Comparison of ENCODE assay signal across 13 mouse cellular contexts in the genomic region with DNA sequence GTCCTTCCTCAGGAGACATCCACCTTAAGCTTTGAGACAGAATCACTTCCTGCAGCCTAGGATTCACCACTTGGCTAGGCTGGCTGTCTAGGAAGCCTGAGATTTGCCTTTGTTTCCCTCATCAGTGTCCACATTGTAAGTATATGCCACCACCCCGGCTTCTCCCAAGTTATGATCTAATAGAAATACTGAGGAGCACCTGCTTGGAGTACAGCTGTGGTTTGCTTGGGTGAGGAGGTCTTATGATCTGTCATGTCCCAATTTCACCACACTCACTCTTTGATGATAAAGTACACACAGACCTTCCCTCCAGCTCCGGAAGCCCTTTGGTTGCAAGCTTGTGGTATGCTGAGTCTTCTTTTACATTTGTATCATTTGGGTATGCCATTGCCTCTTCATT.
A peak's percentile ranks its signal among the peaks of the same experiment; 100 is the strongest.
DNase-seq lines count a peak whose midpoint lies in the region.
"Had no signal": no experiment of that assay in that cellular context is flagged by ENCODE, and none has a peak within 500 bp of the region (broad histone marks: within the 10 kb centered on the region; RNA-seq: fewer than 3 reads in every experiment).

No protein-coding gene starts in this region.

- peak; percentile 9 to 27 for DNase-seq in CD8-positive naive resting alpha-beta T cell, adult 2 months (ENCODE audit: low read depth in 2 of 2, low spot score in 2 of 2)
- DNase-seq in naive thymus-derived CD4-positive, alpha-beta T cell, adult 2 months (ENCODE audit: low read depth): peak; percentile 49
- DNase-seq in thymus, postnatal 10 days (ENCODE audit: low spot score in 2 of 2): peak; percentile 47 to 51
- DNase-seq in thymus, postnatal 4 days: peak; percentile 36
- DNase-seq in urinary bladder, postnatal 4 days (ENCODE audit: low spot score in 2 of 2): no peak
- DNase-seq in layer of hippocampus, postnatal 10 days (ENCODE audit: low spot score in 2 of 2): no peak
- no peak for DNase-seq in retina, postnatal 1 day
- DNase-seq: adrenal gland, postnatal 14 days; cerebellum, adult 11-12 months; cerebellum, adult 9-10 months; cerebellum, postnatal 25 days; gastrocnemius, postnatal 14 days; heart, postnatal 36 days had no signal

Comparison
In these comparisons a context has a peak if more than half of its experiments do, and no peak if none do; other contexts are left out.
1. DNase-seq: peak in CD8-positive naive resting alpha-beta T cell, adult 2 months (2 of 2), naive thymus-derived CD4-positive, alpha-beta T cell, adult 2 months (single experiment), thymus, postnatal 10 days (2 of 2) and thymus, postnatal 4 days (single experiment); none in urinary bladder, postnatal 4 days (0 of 2), layer of hippocampus, postnatal 10 days (0 of 2) and retina, postnatal 1 day (single experiment).